Mouse (Mus musculus) C2C12 (cell line): ENCODE results near the gene Sorbs1.

Source experiments
- CTCF ChIP-seq: IDR thresholded peaks from one replicate; pipeline ENCODE4 v1.5.1; 2011; ENCODE audit not compliant: control insufficient read depth, insufficient read depth, insufficient read length
- MAX ChIP-seq: IDR thresholded peaks from one replicate; pipeline ENCODE4 v1.6.1; 2011; ENCODE audit warnings: mild to moderate bottlenecking, control low read depth
- MYOD1 ChIP-seq: IDR thresholded peaks from one replicate; pipeline ENCODE4 v1.6.1; 2011; ENCODE audit warnings: low read depth; ENCODE audit not compliant: control insufficient read depth, insufficient read length
- USF1 ChIP-seq: IDR thresholded peaks from one replicate; pipeline ENCODE4 v1.6.1; 2011; ENCODE audit warnings: low read depth, mild to moderate bottlenecking, control low read depth, moderate library complexity

DNA sequence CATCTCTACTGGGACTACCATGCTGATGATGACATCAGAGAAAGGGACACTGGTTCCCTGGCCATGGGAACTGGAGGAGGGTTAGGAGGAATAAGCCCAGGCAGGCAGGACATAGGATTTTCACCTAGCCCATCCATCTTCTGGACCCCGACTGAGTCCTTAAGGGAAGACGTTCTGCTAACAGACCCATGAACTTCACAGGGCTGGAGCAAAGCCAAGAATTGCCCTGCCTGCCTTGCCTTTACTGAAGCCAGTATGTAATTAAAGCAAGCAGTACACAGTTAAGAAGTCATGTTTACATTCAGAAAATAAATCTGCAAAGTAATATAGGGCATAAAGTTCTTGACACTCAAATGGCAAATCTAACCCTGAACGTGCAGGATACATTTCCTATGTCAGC is 132.9 kb downstream of the Sorbs1 start:
- TF ChIP-seq CTCF (no peak), MYOD1 (no peak), MAX (no peak), USF1 (no peak)
